In genomic region chr16:21376949-21377604, GRCm38 (mm10) we compare ENCODE assay signal across 11 mouse cellular contexts. TPM values are rescaled to one million over a fixed set of nuclear protein-coding genes. Genes with fewer than 3 reads are reported as not detected.
A peak's percentile ranks its signal among the peaks of the same experiment; 100 is the strongest.
DNase-seq lines count a peak whose midpoint lies in the region; ATAC-seq and TF ChIP-seq lines count a peak whose summit lies in the region.
"Had no signal": no experiment of that assay in that cellular context is flagged by ENCODE, and none has a peak within 500 bp of the region (broad histone marks: within the 10 kb centered on the region; RNA-seq: fewer than 3 reads in every experiment).

No protein-coding gene starts in this region.

- no peak for DNase-seq in heart, postnatal 36 days
- no peak for DNase-seq in hindbrain, postnatal 0 days (ENCODE audit: low spot score)
- DNase-seq in left cerebral cortex, postnatal 14 days (ENCODE audit: low spot score in 2 of 2), result no peak
- no peak for DNase-seq in left cerebral cortex, adult 18-20 months (ENCODE audit: low spot score in 2 of 2)
- DNase-seq: gastrocnemius, postnatal 10 days; kidney, postnatal 25 days; thymus, postnatal 4 days had no signal

- intact Hi-C loops in heart, postnatal 36 days (cut with DNase I), result no loop called here
- intact Hi-C loops in left cerebral cortex, postnatal 14 days (cut with DNase I), result no loop called here

- no peak overlapping the region for H3K9ac ChIP-seq in heart, embryonic 16.5 days (ENCODE audit: low read length)
- H3K9ac ChIP-seq in midbrain, embryonic 13.5 days (replicated peaks), result no peak overlapping the region
- H3K9ac ChIP-seq in midbrain, embryonic 15.5 days, result no peak overlapping the region
- H3K9ac ChIP-seq in hindbrain, postnatal 0 days (replicated peaks; ENCODE audit: low read length), result no peak overlapping the region

- H3K9me3 ChIP-seq in heart, embryonic 16.5 days (replicated peaks; ENCODE audit: control insufficient read depth, low read length), result no peaks in the 10 kb centered on the region
- H3K9me3 ChIP-seq in midbrain, embryonic 13.5 days, result no peaks in the 10 kb centered on the region
- H3K9me3 ChIP-seq in midbrain, embryonic 15.5 days, result no peaks in the 10 kb centered on the region
- H3K9me3 ChIP-seq in hindbrain, postnatal 0 days (ENCODE audit: low read length), result no peaks in the 10 kb centered on the region
- H3K9me3 ChIP-seq: megakaryocyte, embryonic 14.5 days had no signal

- H3K36me3 ChIP-seq in heart, embryonic 16.5 days (ENCODE audit: control insufficient read depth, insufficient read depth), result no peaks in the 10 kb centered on the region
- no peaks in the 10 kb centered on the region for H3K36me3 ChIP-seq in midbrain, embryonic 13.5 days
- no peaks in the 10 kb centered on the region for H3K36me3 ChIP-seq in midbrain, embryonic 15.5 days (replicated peaks)
- H3K36me3 ChIP-seq in hindbrain, postnatal 0 days (ENCODE audit: insufficient read depth, low read length), result no peaks in the 10 kb centered on the region

- no peak overlapping the region for H3K4me2 ChIP-seq in heart, embryonic 16.5 days (ENCODE audit: low read depth, low read length)
- no peak overlapping the region for H3K4me2 ChIP-seq in midbrain, embryonic 13.5 days (replicated peaks)
- H3K4me2 ChIP-seq in midbrain, embryonic 15.5 days, result no peak overlapping the region
- no peak overlapping the region for H3K4me2 ChIP-seq in hindbrain, postnatal 0 days (ENCODE audit: low read depth, low read length)

- no peak overlapping the region for H3K4me3 ChIP-seq in heart, embryonic 16.5 days (ENCODE audit: low read length)
- H3K4me3 ChIP-seq in midbrain, embryonic 13.5 days (replicated peaks), result no peak overlapping the region
- no peak overlapping the region for H3K4me3 ChIP-seq in midbrain, embryonic 15.5 days
- H3K4me3 ChIP-seq in hindbrain, postnatal 0 days (ENCODE audit: low read length), result no peak overlapping the region
- H3K4me3 ChIP-seq: megakaryocyte, embryonic 14.5 days had no signal

- peaks cover 4% of the 10 kb centered on the region; the same call in 1 of the 2 replicates for H3K4me1 ChIP-seq in heart, embryonic 16.5 days (ENCODE audit: control insufficient read depth, insufficient read depth, low read length)
- H3K4me1 ChIP-seq in midbrain, embryonic 13.5 days (replicated peaks), result peaks cover 19% of the 10 kb centered on the region
- H3K4me1 ChIP-seq in midbrain, embryonic 15.5 days, result peaks cover 5% of the 10 kb centered on the region; the same call in 1 of the 2 replicates
- no peaks in the 10 kb centered on the region; the same call in 1 of the 2 replicates for H3K4me1 ChIP-seq in hindbrain, postnatal 0 days (ENCODE audit: insufficient read depth, low read length)

- WGBS in heart, embryonic 16.5 days, result 60% methylated on average over 7 of the region's 7 CpGs
- WGBS in midbrain, embryonic 13.5 days, result 40% methylated on average over 7 of the region's 7 CpGs
- 42% methylated on average over 7 of the region's 7 CpGs for WGBS in midbrain, embryonic 15.5 days
- WGBS in hindbrain, postnatal 0 days, result 45% methylated on average over 7 of the region's 7 CpGs

- H3K27ac ChIP-seq in heart, embryonic 16.5 days (ENCODE audit: low read length), result peak overlapping the region; percentile 30
- H3K27ac ChIP-seq in midbrain, embryonic 13.5 days, result no peak overlapping the region
- no peak overlapping the region for H3K27ac ChIP-seq in midbrain, embryonic 15.5 days
- H3K27ac ChIP-seq in hindbrain, postnatal 0 days, result no peak overlapping the region

- peak; percentile 10; the same call in 1 of the 2 replicates for ATAC-seq in heart, embryonic 16.5 days (replicated peaks; ENCODE audit: extremely low read depth, insufficient read depth, low FRiP score)
- ATAC-seq in midbrain, embryonic 13.5 days, result peak; percentile 37
- ATAC-seq in midbrain, embryonic 15.5 days (replicated peaks), result no peak
- ATAC-seq in hindbrain, postnatal 0 days, result peak; percentile 56; the same call in 1 of the 2 replicates

- H3K27me3 ChIP-seq in heart, embryonic 16.5 days (ENCODE audit: control insufficient read depth, insufficient read depth, low read length), result no peaks in the 10 kb centered on the region; the same call in 1 of the 2 replicates
- H3K27me3 ChIP-seq in midbrain, embryonic 13.5 days, result peaks cover 12% of the 10 kb centered on the region
- no peaks in the 10 kb centered on the region for H3K27me3 ChIP-seq in midbrain, embryonic 15.5 days (replicated peaks)
- H3K27me3 ChIP-seq in hindbrain, postnatal 0 days (ENCODE audit: insufficient read depth, low read length), result no peaks in the 10 kb centered on the region

- no peak for TF ChIP-seq CTCF in hindbrain, postnatal 0 days (IDR thresholded peaks at IDR 0.05; ENCODE audit: low read depth)

RNA-seq across cellular contexts. Expression of gene Vps8, which starts 45.8 kb away (rescaled TPM):
- 25.4 and 30.9 TPM in 2 replicates for polyA plus RNA-seq in heart, embryonic 16.5 days (2015; fragmentation: Nextera tagmentation; extraction: Ambion mirVana)
- 10 to 100 TPM; 19.9 to 27.9 TPM for total RNA-seq in heart, postnatal 36 days (2021)
- 31.4 and 33.4 TPM in 2 replicates for polyA plus RNA-seq in midbrain, embryonic 13.5 days (2015; fragmentation: Nextera tagmentation; extraction: Ambion mirVana)
- polyA plus RNA-seq in midbrain, embryonic 15.5 days (2015; fragmentation: Nextera tagmentation; extraction: Ambion mirVana), result 37.5 and 40.2 TPM in 2 replicates
- 27.9 and 39.9 TPM in 2 replicates for total RNA-seq in hindbrain, postnatal 0 days (2014; rRNA removed)
- polyA plus RNA-seq in hindbrain, postnatal 0 days (2015; fragmentation: Nextera tagmentation; extraction: Ambion mirVana), result 21.2 and 24.3 TPM in 2 replicates
- 10 to 100 TPM; 52.3 to 53.1 TPM for total RNA-seq in left cerebral cortex, postnatal 14 days (2021)
- total RNA-seq in left cerebral cortex, adult 18-20 months (2021), result 10 to 100 TPM; 56.1 to 58.1 TPM
